Mouse (Mus musculus) hindlimb bud, embryonic 11.5 days (tissue): ENCODE measurements around the gene Rita1.

Experiments
- DNase-seq: peaks from one replicate; pipeline ENCODE4 v3.0.0-alpha.2; 2012; ENCODE audit warnings: low read depth, low spot score; ENCODE audit errors: extremely low spot score

Rita1 gene

DNA sequence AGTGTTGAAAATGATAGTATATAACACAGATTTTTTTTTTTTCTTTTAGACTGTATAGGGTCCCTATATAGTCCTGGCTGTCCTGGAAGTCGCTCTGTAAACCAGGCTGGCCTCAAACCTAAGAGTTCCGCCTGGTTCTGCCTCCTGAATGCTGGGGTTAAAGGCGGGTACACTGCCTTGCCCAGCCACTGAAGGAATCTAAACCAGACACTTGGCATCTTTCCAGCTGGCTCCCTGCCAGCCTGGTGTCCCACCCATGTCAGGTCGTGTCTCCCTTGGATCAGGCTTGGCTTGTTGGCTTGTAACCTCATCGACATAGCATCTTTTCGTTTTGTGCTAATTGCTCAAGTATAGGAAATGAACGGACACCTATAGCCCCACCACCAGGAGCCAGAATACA is 16.2 kb upstream of the Rita1 start:
- no peak for DNase-seq

DNA sequence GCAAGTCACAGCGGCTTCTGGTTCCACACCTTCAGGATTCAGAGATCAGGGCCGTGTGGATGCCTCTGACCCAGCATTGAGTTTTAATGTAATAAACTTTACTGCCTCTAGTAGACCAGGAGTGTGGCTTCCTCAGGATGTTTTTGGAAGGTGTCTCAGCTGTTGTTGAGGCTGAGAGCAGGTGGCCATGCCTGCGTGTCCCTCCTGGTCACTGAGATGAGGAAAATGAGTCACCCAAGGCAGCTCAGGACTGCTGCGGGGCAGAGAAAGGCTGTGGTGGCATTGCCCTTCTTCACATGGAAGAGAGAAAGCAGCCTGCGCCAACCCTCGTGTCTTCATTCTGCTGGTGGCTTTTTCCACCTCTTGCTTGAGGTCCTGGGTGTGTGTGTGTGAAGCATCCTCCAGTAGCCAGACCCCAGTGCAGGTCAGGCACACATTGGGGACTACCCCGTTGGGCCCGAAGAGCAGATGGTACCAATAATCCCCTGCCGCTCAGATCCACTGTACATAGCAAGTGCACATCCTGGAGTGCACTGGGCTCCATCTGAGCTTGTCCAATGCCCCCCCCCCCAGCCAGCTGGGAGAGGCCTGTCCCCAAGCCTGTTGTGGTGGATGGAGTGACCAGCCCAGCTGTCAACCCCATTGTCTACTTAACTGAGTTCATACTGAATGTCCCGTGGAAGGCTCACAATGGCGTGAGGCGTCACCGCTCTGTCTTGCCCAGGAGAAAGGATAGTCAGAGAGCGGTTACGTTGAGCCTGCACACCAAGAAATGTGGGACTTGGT is 15.3 kb upstream of the Rita1 start:
- DNase-seq = no peak

DNA sequence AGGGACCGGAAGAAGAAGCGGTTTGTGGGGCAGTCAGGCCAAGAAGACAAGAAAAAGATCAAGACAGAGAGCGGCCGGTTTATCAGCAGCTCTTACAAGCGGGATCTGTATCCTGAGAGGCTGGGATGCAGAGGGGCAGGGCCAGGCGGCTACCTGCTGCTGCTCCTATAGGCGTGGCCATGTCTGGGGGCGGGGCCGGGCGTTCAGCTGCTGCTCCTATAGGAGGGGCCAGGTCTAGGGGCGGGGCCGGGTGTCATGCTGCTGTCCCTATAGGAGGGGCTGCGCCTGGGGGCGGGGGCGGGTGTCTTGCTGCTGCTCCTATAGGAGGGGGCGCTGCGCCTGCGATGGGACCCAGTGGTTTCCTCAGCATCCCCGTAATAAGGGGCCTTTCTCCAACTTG is 14.0 kb upstream of the Rita1 start:
- no peak for DNase-seq

DNA sequence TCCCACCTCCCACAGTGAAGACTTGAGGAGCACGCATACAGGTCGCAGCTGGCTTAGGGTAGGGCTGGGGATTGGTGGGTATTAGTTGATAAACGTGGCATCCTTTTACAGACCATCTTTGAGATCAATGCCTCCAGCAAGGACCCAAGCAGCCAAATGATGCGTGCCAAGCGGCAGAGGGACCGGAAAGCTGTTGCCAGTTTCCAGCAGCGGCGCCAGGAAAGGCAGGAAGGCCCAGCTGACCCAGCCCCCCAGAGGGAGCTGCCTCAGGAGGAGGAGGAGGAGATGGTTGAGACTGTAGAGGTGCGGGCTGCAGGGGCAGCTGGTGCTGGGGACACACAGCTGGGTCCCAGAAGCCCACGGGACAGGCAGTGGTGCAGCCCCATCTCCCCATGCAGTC is 12.0 kb upstream of the Rita1 start:
- no peak for DNase-seq

DNA sequence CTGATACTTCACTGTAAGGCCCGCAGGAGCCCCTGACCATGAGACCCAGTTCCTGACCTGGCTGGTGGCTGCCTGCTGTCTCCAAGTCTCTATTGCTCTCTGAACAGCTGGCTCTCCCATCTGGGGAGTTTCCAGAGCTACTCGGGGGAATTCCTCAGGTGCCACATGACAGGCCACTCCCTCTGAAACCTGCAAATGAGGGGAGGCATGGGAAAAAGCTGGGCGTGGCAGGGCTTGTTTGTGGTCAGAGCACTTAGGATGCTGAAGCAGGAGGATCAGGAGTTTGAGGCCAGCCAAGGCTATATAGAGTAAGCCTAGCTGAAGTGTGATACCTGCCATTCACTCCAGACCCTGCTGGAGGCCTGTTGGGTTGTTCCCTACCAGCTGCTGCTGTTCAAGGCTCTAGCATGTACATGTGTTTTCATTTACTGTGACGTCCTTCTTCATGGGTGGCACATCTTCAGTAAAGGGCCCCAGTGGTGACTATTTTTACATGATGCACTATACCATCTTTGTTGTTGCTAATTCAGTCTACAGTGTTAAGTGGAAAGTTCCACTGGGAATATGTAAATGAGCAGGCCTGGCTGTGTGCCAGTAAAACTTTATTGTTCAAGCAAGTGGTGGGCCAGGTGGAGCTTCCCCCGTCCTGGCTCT is 9.9 kb upstream of the Rita1 start:
- DNase-seq = no peak

DNA sequence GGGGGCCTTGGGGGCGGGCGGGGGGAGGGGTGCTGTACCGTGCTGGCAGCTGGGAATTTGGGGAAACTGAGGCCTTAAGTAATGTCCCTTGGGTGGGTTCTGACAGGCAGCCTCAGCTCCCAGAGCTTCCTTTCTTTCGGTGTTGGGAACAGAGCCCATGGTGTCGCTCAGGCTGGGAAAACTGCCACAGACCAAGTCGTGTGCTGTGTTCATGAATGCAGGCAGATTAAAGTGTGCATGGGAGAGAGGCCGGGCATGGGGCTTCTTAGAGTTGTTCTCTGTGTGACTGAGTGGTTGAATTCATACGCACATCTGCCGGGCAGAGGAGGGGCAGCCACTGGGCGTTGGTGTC is 9.4 kb upstream of the Rita1 start:
- DNase-seq = no peak

- DNase-seq = no peak
Measured at GRCm38 (mm10) chr5:120621078-120621765, 8.8 kb upstream of the Rita1 start.

- DNase-seq = no peak
Measured at GRCm38 (mm10) chr5:120620375-120621077, 8.1 kb upstream of the Rita1 start.

- no peak for DNase-seq
Measured at GRCm38 (mm10) chr5:120619201-120619600, 6.8 kb upstream of the Rita1 start.

GRCm38 (mm10) chr5:120618778-120619177 is 6.4 kb upstream of the Rita1 start:
- no peak for DNase-seq

DNA sequence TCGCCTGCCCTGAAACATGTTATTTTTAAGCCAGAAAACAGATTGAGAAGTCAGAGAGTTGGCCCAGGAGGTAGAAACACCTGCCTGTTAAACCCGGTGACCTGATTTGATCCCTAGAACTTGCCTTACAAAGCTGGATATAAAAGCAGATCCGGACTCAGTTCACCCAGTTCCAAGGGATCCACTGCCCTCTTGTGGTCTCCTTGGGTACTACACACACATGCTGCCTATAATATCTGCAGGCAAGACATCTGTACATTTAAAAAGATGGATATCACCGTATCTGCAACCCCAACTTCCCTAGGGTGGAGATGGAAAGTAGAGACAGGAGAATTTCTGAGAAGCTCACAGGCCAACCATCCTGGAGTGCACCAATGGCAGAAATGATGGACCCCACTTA is 3.5 kb upstream of the Rita1 start:
- no peak for DNase-seq

GRCm38 (mm10) chr5:120612822-120613604 is 624 bp upstream of the Rita1 start:
- DNase-seq = peak; percentile 79

DNA sequence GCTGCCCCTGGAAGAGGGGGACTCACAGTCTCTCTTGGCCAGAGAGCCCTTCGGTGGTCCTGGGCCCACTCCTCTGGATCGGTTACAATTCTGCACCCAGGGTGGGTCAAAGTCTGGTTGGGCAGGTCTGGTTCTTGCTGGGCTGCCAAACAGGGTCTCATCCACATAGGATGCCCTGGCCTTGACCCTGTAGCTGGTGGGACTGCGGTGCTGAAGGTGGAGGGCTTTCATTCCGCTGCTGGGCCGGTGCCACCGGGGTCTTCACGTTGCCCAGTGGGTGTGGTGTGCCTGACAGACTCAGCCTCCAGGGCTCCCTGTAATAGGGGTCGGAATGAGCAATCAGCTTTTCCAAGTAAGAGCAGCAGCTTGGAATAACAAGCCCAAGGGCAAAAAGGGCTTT is 973 bp downstream of the Rita1 start:
- no peak for DNase-seq

- no peak for DNase-seq
Measured at GRCm38 (mm10) chr5:120610906-120611305, 1.5 kb downstream of the Rita1 start.

DNA sequence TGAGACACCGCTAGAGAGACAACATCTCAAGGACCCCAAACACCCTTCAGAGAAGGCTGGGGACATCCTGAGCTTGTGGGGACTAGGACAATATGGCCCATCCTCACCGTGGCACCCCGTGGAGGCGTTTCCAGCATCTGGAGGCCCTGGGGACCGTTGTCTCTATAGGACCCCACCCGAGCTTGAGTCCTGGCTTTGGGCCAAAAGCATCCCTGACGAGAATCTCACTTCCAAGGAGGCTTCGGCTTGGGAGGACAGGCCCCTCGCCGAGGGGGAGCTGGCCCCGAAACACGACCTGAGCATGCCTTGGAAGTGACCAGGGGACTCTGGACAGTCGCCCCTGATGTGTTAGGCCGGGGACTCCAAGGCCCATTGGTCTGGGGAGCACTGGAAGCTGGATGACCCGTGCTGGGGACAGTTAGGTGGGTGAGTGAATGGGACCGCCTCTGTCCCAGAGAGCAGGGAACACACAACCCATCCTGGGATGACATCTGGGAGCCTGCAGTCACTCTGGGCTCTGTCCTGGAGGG is 3.1 kb downstream of the Rita1 start:
- no peak for DNase-seq

GRCm38 (mm10) chr5:120607335-120607734 is 5.1 kb downstream of the Rita1 start:
- no peak for DNase-seq

GRCm38 (mm10) chr5:120606590-120607200 is 5.7 kb downstream of the Rita1 start:
- DNase-seq = no peak

GRCm38 (mm10) chr5:120605688-120606087 is 6.7 kb downstream of the Rita1 start:
- DNase-seq = peak; percentile 93

DNA sequence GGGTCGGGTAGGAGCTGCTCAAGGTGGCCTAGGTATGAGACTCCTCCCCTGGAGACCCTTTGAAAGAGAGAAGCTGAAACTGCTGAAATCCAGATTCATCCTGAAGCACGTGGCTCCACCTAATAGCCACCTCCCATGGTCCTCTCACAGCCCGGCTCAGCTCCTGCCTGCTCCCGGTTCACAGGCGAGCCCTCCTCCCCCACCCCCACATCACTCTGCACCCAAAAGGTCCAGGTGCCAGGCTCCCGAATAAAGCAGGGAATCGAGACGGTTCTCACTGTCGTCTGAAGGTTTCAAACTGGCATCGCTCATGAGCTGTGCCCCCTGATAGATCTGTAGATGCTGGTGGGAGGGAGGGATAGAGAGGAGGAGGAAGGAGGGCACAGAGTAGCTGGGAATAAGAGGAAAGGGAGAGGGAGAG is 7.1 kb downstream of the Rita1 start:
- DNase-seq = no peak

GRCm38 (mm10) chr5:120604839-120605238 is 7.5 kb downstream of the Rita1 start:
- DNase-seq = peak; percentile 81
